Mouse (Mus musculus) embryo, embryonic 10 days (tissue): ENCODE results near the gene Rassf5.
"Not testable (repeated sequence)": the region's sequence is repeated elsewhere in the genome, so short reads cannot be mapped to it uniquely, and the experiment has no call there.

ENCODE experiments used
- DNase-seq: peaks from one replicate; pipeline ENCODE4 v3.0.0-alpha.2; 2015; ENCODE audit warnings: low spot score

Rassf5 gene

GRCm38 (mm10) chr1:131181642-131182527 is 63.2 kb downstream of the Rassf5 start:
- peak; percentile 84 for DNase-seq

DNA sequence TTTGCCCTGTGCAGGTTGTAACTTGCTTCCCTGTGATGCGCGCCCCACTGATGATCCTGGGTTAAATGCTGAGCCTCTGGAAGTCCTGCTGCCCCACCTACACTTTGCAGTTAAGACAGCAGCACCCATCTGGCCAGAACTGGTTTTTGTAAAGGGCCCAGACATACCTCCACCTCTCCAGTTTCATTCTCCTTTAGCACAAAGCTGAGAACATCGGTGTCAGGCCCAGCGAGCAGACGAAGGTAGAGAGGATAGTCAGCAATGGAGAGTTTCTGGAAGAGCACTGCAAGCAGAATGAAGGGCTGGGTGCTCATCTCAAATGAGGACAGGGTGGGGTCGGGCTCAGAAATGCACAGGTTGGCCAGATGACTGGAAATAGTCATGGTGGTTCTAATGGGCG is 64.7 kb downstream of the Rassf5 start:
- DNase-seq, result no peak

DNA sequence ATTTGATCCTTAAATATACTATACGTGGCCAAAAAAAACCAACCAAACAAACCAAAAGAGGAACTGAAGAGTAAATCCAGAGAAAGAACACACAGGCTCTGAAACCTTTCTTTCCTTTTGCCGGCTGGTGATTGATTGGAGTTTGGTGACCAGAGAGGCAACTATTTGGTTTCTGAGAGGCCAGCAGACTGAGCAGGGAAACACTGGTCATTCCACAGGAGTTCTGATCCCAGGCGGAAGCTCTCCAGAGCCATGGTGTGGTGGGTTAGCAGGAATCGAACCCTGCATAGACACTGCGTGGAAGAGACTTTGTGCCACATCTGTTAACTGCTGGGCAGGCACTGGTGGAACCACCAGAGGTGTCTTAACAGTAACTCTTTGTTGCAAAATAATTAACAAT is 67.0 kb downstream of the Rassf5 start:
- DNase-seq, result no peak

DNA sequence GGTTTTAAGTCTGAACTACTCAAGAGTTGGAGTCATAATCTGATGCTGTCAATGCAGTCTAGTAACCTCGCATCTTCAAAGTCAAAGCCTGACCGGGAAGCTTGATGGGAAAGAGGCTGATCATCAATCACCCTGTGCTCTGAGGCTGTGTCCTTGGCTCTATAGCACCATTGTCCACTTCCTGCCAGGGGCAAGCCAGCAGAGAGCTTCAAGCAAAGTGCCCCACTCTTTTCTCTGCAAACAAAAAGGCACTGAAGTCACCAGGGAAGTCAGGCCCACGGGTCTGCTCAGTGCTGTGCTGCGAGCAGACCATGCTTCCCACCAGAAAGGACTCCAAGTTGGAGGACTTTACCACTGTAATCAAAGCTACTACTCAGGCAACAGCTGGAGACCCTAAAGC is 67.8 kb downstream of the Rassf5 start:
- DNase-seq, result no peak

GRCm38 (mm10) chr1:131175819-131176218 is 69.2 kb downstream of the Rassf5 start:
- no peak for DNase-seq

DNA sequence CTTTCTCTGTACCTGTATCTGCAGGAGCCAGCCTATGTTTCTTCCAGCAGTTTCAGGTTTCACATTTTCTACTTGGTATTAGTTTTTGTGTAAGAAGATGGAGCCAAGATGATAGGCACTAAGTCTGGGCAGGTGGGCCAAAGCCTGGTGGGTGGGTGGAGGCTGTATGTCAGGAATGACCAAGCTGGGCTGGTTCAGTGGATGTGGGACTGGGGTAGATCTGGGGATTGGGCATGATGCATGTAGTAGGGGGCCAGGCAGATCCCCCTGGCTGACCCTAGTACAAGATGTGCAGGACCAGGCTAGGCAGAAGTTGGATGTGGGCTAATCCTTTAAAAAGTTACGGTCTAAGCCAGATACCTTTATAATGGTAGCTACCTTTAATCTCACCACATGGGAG is 69.9 kb downstream of the Rassf5 start:
- DNase-seq, result no peak

GRCm38 (mm10) chr1:131174299-131174861 is 70.7 kb downstream of the Rassf5 start:
- DNase-seq, result no peak

GRCm38 (mm10) chr1:131173809-131174208 is 71.2 kb downstream of the Rassf5 start:
- no peak for DNase-seq

- no peak for DNase-seq
Observed at GRCm38 (mm10) chr1:131173001-131173400, 72.1 kb downstream of the Rassf5 start.

- DNase-seq, result no peak
Observed at GRCm38 (mm10) chr1:131167612-131168011, 77.4 kb downstream of the Rassf5 start.

DNA sequence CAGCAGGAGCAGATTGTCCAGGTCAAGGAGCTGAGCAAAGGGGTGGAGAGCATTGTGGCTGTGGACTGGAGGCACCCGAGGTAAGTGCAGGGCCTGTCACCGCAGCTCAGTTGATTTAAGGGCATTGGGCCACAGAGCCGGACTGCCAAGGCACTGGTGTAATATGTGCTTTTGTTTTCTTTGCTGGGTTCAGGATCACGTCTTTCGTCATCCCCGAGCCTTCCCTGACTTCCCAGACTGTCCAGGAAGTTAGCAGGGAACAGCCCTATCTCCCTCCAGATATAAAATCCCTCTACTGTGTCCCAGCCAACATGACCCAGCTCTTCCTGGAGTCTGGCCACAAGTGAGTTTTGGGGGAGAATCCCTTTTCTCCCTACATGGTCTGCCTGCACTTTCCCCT is 80.6 kb downstream of the Rassf5 start:
- no peak for DNase-seq

- DNase-seq, result no peak
Observed at GRCm38 (mm10) chr1:131161091-131161490, 84.0 kb downstream of the Rassf5 start.

GRCm38 (mm10) chr1:131159573-131160327 is 85.3 kb downstream of the Rassf5 start:
- DNase-seq, result not testable (repeated sequence)

- peak; percentile 60 for DNase-seq
Observed at GRCm38 (mm10) chr1:131155456-131155855, 89.6 kb downstream of the Rassf5 start.

DNA sequence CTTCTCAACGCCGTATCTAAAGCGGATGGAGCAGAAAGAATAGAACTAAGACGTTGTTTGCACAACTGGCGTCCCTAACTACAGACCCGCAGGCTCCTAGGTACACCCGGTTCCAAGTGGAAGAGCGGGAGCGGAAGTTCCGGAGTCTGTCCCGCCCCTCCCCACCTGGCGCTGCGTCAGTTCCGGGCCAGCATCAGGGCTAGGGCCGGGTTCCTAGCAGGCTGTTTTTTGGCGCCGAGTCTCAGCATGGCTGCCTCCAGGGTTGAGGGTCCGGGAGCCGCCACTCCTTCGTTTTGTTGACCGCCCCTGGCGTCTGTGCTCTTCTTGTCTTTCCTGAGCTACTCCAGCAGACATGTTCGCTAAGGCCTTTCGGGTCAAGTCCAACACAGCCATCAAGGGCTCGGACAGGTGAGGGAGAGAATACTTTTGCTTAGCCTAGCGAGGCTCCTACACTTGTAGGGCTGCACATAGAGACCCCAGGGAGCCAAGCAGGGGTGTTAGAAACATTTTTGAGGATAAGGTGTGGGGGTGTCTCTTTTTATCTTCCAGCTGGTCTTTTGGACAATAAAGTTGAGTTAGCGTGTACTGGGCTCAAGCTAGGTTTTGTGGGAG is 91.9 kb downstream of the Rassf5 start, which contains the start of gene Eif2d:
Eif2d (plus strand) TSS at position 164 of the 612 bp plus-strand sequence.
- DNase-seq, result peak; percentile 92

- DNase-seq, result no peak
Observed at GRCm38 (mm10) chr1:131149496-131149895, 95.6 kb downstream of the Rassf5 start.

DNA sequence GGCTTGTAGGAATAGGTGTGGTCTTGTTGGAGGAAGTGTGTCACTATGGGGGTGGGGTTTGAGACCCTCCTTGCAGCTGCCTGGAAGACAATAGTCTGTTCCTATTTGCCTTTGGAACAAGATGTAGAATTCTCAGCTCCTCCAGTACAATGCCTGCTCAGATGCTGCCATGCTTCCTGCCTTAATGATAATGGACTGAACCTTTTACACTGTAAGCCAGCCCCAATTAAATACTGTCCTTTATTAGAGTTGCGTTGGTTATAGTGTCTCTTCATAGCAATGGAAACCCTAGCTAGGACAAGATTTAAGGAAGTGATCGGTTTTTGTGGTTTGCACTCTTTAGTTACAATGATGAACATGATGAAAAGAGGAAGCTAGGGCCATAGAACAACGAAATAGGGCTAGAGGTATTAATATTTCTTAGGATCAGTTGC is 98.9 kb downstream of the Rassf5 start:
- DNase-seq, result no peak

DNA sequence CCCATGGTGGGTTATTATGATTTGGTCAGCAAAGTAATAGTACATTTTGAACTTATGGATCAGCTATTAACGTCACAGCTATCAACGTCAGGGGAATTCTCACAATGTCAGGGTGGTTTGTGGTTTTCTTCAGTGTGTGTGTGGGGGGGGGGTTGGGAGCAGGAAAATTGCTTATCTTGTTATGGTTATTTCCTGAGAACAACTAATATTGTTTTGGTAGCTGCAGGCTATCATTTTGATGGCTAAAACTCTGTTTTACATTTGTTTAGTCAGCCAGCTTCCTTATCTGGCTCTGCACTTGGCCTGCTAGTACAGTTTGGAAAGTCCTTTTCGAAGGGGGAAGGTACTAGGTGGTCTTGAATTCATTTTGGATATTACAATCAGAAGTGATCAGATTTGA is 99.8 kb downstream of the Rassf5 start:
- DNase-seq, result not testable (repeated sequence)

- no peak for DNase-seq
Observed at GRCm38 (mm10) chr1:131142472-131142871, 102.6 kb downstream of the Rassf5 start.

GRCm38 (mm10) chr1:131141449-131141848 is 103.6 kb downstream of the Rassf5 start:
- no peak for DNase-seq

- DNase-seq, result peak; percentile 23
Observed at GRCm38 (mm10) chr1:131139102-131140095, 105.7 kb downstream of the Rassf5 start.
